ENCODE assay signal across 8 mouse cellular contexts in genomic region chr10:111516172-111516588, GRCm38 (mm10). TPM values are rescaled to one million over a fixed set of nuclear protein-coding genes. Genes with fewer than 3 reads are reported as not detected.
DNase-seq lines count a peak whose midpoint lies in the region; ATAC-seq and TF ChIP-seq lines count a peak whose summit lies in the region.

No protein-coding gene starts in this region.

- no peak overlapping the region for H3K9ac ChIP-seq in lung, postnatal 0 days (replicated peaks; ENCODE audit: low read depth)
- no peak overlapping the region for H3K9ac ChIP-seq in forebrain, embryonic 11.5 days (ENCODE audit: low read length)

- peak; percentile 82 for ATAC-seq in lung, postnatal 0 days
- no peak for ATAC-seq in forebrain, embryonic 11.5 days (replicated peaks; ENCODE audit: low FRiP score)

- intact Hi-C loops in gastrocnemius, postnatal 36 days (cut with DNase I): no loop called here

- no peaks in the 10 kb centered on the region for H3K9me3 ChIP-seq in lung, postnatal 0 days (ENCODE audit: low read length)
- no peaks in the 10 kb centered on the region for H3K9me3 ChIP-seq in forebrain, embryonic 11.5 days (ENCODE audit: control insufficient read depth, low read length)

- peak overlapping the region; percentile 30; the same call in 1 of the 2 replicates for H3K4me2 ChIP-seq in lung, postnatal 0 days (replicated peaks; ENCODE audit: low read depth, low read length)
- H3K4me2 ChIP-seq in forebrain, embryonic 11.5 days (ENCODE audit: low read depth, low read length, severe bottlenecking): no peak overlapping the region

- TF ChIP-seq EP300 in lung, postnatal 0 days (IDR thresholded peaks at IDR 0.05): peak; percentile 39

- peak; percentile 24 for DNase-seq in urinary bladder, adult 2 months (ENCODE audit: low spot score)
- DNase-seq in urinary bladder, postnatal 4 days (ENCODE audit: low spot score in 2 of 2): no peak
- peak; percentile 45 to 48 for DNase-seq in gastrocnemius, postnatal 36 days
- peak; percentile 53 for DNase-seq in kidney, adult 9 months
- DNase-seq in lung, postnatal 0 days (ENCODE audit: low spot score): peak; percentile 88
- DNase-seq in yolk sac, embryonic 10.5 days (ENCODE audit: low spot score): peak; percentile 68
- no peak for DNase-seq in forebrain, embryonic 11.5 days (ENCODE audit: low spot score)
- DNase-seq in c-Kit-positive CD71-positive TER-119-positive erythroid progenitor cells, embryonic 14.5 days (ENCODE audit: low spot score): no peak

- H3K27ac ChIP-seq in lung, postnatal 0 days (ENCODE audit: low read length): peak overlapping the region; percentile 9; the same call in 1 of the 2 replicates
- H3K27ac ChIP-seq in forebrain, embryonic 11.5 days (ENCODE audit: low read depth, low read length): no peak overlapping the region

- H3K27me3 ChIP-seq in lung, postnatal 0 days (replicated peaks; ENCODE audit: insufficient read depth, low read length): no peaks in the 10 kb centered on the region
- no peaks in the 10 kb centered on the region for H3K27me3 ChIP-seq in forebrain, embryonic 11.5 days (ENCODE audit: control insufficient read depth, insufficient read depth, low read length)

- no peaks in the 10 kb centered on the region for H3K36me3 ChIP-seq in lung, postnatal 0 days (ENCODE audit: insufficient read depth, low read length)
- no peaks in the 10 kb centered on the region for H3K36me3 ChIP-seq in forebrain, embryonic 11.5 days (ENCODE audit: control insufficient read depth, insufficient read depth, low read length)

- TF ChIP-seq CTCF in lung, postnatal 0 days (IDR thresholded peaks at IDR 0.05): no peak

- no peak overlapping the region; the same call in 1 of the 2 replicates for H3K4me3 ChIP-seq in lung, postnatal 0 days (ENCODE audit: low read depth, low read length)
- no peak overlapping the region for H3K4me3 ChIP-seq in forebrain, embryonic 11.5 days (ENCODE audit: low read depth, low read length)

- H3K4me1 ChIP-seq in lung, postnatal 0 days (ENCODE audit: insufficient read depth, low read depth, low read length): peaks cover 20% of the 10 kb centered on the region
- no peaks in the 10 kb centered on the region for H3K4me1 ChIP-seq in forebrain, embryonic 11.5 days (replicated peaks; ENCODE audit: control insufficient read depth, insufficient read depth, low read length)

- 5% methylated on average over 13 of the region's 13 CpGs for WGBS in lung, postnatal 0 days
- WGBS in forebrain, embryonic 11.5 days: 74% methylated on average over 13 of the region's 13 CpGs

RNA-seq across cellular contexts. Expression of gene Phlda1, which starts 10.1 kb away (rescaled TPM):
- polyA plus RNA-seq in urinary bladder, adult 2 months (2012; rRNA removed): 64.4 and 71.6 TPM in 2 replicates
- 1 to 10 TPM; 3.3 to 3.4 TPM for total RNA-seq in gastrocnemius, postnatal 36 days (2021)
- polyA plus RNA-seq in lung, postnatal 0 days (2015; fragmentation: Nextera tagmentation; extraction: Ambion mirVana): 97.0 and 100.0 TPM in 2 replicates
- polyA plus RNA-seq in forebrain, embryonic 11.5 days (2014; fragmentation: Nextera tagmentation; extraction: Ambion mirVana): 12.5 and 13.1 TPM in 2 replicates

RNA-seq across cellular contexts. Expression of gene Nap1l1, which starts 43.2 kb away (rescaled TPM):
- 118 and 150 TPM in 2 replicates for polyA plus RNA-seq in urinary bladder, adult 2 months (2012; rRNA removed)
- total RNA-seq in gastrocnemius, postnatal 36 days (2021): 10 to 100 TPM; 47.7 to 54.7 TPM
- polyA plus RNA-seq in lung, postnatal 0 days (2015; fragmentation: Nextera tagmentation; extraction: Ambion mirVana): 127 and 133 TPM in 2 replicates
- 399 and 441 TPM in 2 replicates for polyA plus RNA-seq in forebrain, embryonic 11.5 days (2014; fragmentation: Nextera tagmentation; extraction: Ambion mirVana)

Comparison
In these comparisons a context has a peak if more than half of its experiments do, and no peak if none do; other contexts are left out.
1. DNase-seq: peak in urinary bladder, adult 2 months (single experiment), gastrocnemius, postnatal 36 days (2 of 2), kidney, adult 9 months (single experiment), lung, postnatal 0 days (single experiment) and yolk sac, embryonic 10.5 days (single experiment); none in urinary bladder, postnatal 4 days (0 of 2), forebrain, embryonic 11.5 days (single experiment) and c-Kit-positive CD71-positive TER-119-positive erythroid progenitor cells, embryonic 14.5 days (single experiment).